Mouse (Mus musculus) lung, postnatal 0 days (tissue): ENCODE measurements around the gene Sgk2.

ENCODE experiments used
- CTCF ChIP-seq: IDR thresholded peaks from 2 replicates; pipeline ENCODE4 v1.5.1; 2016; ENCODE audit warnings: antibody characterized with exemption, mild to moderate bottlenecking
- EP300 ChIP-seq: IDR thresholded peaks from 2 replicates; pipeline ENCODE4 v1.6.1; 2016; ENCODE audit warnings: antibody characterized with exemption, mild to moderate bottlenecking, control low read depth

DNA sequence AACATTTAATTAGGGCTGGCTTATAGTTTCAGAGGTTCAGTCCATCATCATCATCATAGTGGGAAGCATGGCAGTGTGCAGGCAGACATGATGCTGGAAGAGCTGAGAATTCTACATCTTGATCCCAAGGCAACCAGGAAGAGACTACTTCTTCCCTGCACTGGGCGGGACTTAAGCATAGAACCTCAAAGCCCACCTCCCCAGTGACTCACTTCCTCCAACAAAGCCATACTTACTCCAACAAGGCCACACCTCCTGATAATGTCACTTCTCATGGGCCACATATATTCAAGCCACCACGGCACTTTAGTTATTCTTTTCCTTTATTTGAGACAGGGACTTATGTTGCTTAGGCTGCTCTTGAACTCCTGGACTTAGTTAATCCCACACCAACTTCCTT, 62.0 kb downstream of the Sgk2 start:
- TF ChIP-seq CTCF (no peak), EP300 (no peak)
